Mouse (Mus musculus) retina, postnatal 1 day (tissue): ENCODE results near the gene Adamtsl1.

Experiments
- DNase-seq: peaks from one replicate; pipeline ENCODE4 v3.0.0-alpha.2; 2012

Gene Adamtsl1

GRCm38 (mm10) chr4:86233197-86233596 is 719.2 kb downstream of the Adamtsl1 start:
- DNase-seq = no peak

GRCm38 (mm10) chr4:86241854-86242424 is 728.0 kb downstream of the Adamtsl1 start:
- DNase-seq = no peak

DNA sequence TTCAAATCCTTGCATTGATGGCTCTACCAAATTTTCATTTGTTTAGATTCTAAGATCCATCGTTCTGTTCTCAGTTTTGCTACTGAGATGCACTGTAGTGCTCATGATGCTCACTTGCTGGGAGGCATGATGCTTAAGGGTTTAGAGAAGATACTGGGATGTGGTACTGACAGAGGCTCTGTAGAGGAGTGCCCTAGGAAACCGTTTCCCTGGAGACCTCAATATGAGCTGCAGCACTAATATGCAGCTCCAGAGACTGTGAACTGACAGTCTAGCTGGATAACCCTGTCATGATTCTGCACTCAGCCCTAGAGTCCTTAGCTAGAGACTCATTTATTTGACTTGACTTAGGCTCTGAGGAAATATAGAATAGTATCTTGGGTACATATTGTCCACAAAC is 756.1 kb downstream of the Adamtsl1 start:
- DNase-seq = no peak

DNA sequence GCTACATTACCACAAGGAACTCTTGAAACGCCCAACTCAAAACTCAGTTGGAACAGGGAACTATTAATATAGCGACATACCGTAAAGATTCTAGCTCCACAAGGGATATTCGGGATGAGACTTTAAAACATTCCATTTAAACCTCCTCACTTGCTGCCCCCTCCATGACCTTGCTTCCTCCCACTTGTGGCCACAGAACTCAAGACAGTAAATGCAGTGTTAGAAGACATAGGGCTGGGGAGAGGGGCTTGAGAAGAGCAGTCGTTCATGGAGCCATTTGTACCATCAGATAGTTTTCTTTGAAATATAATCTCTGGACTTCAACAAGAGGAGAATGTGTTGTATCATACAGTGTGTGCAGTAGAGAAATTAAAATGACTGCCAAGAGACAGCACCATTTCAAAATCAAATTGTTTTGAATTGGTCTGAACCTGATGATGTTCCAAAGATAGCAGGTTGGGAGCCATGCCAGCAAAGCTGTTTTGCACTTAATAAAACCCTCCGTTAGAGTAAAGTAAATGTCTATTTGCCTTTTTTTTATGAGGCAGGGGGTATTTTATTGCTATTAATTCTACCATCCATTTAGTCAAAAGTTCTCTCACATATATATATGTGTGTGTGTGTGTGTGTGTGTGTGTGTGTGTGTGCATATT is 759.9 kb downstream of the Adamtsl1 start:
- DNase-seq = no peak

GRCm38 (mm10) chr4:86274663-86275062 is 760.7 kb downstream of the Adamtsl1 start:
- DNase-seq = no peak

DNA sequence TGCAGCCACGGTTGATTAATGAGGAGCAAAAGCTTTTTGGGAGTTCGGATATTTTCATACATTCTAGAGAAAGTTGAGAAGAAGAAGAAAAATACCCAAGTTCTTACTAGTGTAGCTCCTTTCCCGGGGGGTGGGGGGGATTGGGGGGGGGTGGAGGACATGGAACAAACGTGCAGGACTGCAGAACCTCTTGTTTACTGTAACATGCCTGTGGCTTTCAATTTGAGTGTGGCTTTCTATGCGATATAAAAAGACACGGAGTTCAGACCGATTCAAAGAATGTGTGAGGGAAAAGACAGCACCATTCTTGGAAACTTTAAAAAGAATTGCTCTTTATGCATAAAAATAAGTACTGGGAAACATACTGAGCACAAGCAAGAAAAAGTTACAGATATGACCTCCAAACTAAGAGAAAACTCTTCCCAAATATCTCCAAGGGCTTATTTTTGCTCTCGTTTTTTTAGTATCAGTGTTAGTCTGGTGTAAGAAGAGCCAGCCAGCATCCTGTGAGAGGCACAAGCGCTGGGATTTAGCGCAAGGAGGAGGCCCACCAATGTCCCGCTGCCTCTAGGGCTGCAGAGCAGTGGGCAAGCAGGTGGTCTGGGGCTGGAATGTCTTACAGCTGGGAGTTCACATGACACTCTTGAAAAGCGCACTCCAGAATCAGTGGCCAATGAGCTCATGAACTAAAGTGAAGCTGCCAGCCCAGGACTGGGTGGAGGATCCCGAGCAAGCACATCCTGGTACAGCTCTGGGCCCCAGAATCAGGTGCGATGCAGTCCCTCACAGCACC is 762.2 kb downstream of the Adamtsl1 start:
- no peak for DNase-seq

DNA sequence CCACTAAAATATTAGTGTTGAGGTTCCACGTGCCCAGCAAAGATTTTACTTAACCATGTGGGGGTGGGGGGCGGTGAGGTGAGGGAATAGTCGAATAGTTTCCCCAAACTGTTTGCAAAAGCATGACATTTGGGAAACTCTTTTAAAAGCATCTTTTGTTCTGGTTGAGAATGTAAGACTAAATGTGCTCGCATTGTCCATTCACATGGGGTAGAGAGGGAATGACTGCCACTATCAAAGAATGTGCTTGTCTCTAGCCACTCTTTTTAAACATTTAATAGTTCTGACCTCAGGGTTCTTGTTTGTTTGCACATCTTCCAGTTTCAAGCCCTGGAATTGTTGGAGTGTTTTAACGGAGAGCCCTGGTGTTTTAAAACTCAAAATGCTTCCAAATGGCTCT is 764.6 kb downstream of the Adamtsl1 start:
- DNase-seq = no peak

DNA sequence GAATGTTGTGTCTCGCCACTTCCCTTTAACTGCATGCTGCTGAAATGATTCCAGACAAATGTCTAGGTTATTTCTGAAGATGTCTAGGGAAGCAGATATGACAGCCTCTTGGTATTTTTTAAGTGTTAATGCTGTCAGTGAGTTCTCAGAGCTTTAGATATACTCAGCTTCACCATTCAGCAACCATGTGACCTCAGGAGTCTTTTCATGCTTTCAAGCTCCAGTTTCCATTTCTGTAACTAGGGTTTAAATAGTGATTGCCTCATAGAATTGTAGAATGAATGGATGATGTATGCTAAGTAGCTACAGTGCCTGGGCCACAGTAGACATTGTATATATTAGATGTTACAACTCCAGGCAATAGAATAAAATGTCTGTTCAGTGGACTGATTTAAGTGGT is 772.6 kb downstream of the Adamtsl1 start:
- no peak for DNase-seq

DNA sequence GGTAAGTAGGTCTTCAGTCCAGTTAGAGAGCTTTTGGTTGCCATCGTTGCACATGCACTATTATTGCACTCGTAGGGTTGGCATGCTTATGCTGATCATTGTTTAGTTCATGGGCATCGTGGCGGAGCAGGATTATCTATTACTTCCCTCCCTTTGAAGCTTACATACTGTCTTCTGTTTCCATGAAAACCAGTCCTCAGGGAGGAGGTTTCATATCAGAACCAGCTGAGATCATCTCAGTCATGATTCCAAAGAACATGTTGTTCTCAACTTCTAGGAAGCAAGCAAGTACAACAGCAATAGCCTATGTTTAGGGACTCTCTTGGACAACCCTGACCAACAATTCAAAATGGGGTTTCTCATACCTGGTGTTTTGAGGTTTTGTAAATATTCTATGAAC is 774.3 kb downstream of the Adamtsl1 start:
- no peak for DNase-seq

GRCm38 (mm10) chr4:86289511-86290273 is 775.7 kb downstream of the Adamtsl1 start:
- peak; percentile 80 for DNase-seq

DNA sequence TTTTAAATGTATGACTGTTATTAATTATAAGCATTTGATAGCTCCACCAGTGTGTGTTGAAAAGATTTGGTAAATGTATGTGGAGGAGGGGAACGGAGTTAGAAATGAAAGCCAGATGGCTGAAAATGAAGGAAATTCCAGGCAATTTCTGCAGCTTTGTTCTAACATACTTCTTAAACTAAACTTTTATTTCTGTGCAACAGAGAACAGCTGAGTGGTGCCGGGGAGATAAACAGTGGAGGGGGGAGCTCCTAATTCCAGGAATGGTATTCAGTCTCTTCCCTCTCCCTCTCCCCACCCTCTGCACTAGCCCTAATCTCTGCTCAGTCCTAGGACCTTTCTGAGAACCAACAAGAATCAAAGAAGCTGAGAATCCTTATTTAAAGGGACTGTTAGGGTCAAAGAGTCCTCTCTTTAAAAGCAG is 780.9 kb downstream of the Adamtsl1 start:
- DNase-seq = no peak

DNA sequence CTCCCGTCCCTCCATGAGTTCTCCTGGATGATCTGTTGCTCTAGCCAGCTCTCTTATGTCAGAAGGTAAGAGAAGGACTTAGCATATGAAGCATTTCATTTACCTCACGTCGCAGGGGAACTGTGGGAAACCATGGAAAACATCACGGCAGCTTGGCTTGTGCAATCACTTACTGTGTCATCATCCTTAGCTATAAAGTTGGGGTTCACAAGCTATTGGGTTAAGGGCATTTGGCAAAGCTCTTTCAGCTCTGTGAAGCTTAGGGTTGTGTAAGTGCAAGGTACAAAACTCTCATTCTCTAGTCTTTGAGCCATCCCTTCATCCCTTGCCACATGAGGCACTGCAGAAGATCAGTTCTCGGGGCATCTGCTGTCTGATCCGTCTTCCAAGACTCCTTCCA is 787.5 kb downstream of the Adamtsl1 start:
- DNase-seq = no peak

DNA sequence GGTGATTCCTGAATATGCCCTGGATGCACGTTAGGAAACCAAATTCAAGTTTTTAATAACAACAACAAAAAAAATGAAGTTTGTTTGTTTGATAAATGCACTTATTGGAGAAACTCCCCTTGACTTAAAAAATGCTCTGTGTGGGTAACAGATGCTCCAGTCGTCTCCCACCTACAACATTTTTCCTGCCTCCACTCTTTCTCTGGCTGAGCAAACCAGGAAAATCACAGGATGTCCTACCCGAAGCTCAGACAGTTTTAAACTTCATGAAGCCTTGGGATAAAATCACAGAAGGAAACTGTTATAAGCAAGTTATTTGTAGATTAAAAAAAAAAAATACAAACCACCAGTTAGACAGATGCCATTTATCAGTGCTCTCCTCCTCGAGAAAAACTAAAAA is 788.1 kb downstream of the Adamtsl1 start:
- DNase-seq = no peak

DNA sequence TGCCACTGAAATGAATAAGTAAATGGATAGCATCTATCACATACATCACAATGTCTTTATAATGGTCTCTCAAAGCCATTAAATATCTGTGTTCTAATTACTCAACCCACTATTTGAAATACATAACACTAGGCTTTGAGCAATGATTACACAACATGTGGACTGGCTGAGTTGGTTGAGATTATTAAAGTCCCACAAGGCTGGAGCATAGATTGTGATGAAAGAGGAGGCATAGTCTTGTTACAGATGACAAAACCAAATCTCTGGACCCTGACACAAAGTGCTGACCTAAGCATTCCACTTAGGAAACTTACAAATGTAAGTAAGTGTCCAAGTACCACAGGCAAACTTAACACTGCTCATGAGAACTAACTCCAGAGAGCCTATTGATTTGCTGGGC is 792.8 kb downstream of the Adamtsl1 start:
- no peak for DNase-seq

DNA sequence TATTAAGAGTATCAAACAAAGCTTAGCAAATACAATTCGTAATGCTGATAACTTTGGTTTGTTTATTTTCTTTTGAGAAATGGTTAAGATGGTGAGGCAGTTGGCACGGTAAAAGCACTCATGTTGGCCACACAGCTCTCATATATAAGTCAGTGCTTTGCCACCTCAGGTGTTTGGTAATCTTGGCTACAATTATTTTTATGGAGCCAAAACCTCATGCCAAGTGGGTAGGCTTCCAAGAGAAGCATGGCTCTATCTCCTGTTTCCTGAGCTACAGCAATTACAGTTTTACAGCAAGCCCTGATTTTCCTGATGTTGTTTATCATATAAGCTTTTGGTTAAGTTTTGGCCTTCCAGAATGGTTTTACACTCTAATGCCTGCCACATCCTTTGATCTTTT is 795.2 kb downstream of the Adamtsl1 start:
- DNase-seq = no peak

GRCm38 (mm10) chr4:86310806-86311730 is 797.1 kb downstream of the Adamtsl1 start:
- peak; percentile 36 for DNase-seq

DNA sequence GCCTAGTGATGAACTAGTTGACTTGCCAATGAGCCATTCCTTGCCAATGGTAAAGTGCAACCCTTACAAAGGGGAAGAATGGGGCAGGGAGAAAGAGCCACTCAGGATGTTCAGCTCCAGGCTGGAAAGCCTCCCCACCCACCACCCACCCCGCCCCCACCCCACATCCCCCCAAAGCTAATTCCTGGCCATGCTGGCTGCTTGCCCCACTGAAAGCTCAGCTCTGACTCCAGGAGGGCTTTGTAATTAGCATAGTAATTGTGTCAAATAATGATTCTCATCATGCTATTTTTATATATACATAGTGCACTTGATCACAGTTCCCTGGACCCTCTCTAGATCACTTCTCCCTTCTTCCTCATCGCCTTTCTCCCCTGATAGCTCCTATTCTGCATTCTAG is 798.4 kb downstream of the Adamtsl1 start:
- DNase-seq = no peak

DNA sequence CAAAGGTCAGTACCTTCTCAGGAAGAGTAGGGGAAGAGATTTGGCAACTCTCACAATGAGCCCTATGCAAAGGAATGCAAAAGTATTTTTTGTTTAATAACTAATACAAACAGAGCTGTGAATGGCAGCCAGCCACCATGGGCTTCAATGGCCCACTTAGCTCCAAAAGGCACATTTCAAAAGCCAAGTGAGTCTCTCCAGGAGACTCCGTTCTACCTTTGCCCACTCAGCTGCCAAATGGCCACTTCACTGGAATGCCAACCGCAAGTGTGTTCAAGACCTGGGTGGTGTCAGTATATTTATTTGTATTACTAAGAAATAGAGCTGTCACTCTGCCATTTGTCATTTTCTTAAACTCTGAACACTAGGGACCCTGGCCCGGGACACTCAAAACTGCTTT is 800.5 kb downstream of the Adamtsl1 start:
- no peak for DNase-seq

DNA sequence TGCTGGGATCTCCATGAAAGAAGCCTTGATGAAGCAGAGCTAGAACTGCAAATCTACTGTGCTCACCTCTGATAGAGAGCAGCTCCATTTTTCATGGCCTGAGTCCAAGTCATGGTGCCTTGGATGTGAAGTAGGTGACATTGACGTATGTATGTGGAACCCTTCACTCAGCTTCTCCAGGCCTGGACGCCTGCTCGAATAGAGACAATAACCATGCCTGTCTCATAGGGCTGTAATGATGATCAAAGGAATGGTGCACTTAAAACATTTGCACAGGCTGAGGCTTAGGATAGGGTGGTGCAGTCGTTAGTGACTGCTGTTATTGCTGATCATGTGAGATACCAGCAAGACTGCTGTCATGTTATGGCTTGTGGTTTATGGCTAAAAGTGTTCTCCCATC is 801.1 kb downstream of the Adamtsl1 start:
- no peak for DNase-seq

DNA sequence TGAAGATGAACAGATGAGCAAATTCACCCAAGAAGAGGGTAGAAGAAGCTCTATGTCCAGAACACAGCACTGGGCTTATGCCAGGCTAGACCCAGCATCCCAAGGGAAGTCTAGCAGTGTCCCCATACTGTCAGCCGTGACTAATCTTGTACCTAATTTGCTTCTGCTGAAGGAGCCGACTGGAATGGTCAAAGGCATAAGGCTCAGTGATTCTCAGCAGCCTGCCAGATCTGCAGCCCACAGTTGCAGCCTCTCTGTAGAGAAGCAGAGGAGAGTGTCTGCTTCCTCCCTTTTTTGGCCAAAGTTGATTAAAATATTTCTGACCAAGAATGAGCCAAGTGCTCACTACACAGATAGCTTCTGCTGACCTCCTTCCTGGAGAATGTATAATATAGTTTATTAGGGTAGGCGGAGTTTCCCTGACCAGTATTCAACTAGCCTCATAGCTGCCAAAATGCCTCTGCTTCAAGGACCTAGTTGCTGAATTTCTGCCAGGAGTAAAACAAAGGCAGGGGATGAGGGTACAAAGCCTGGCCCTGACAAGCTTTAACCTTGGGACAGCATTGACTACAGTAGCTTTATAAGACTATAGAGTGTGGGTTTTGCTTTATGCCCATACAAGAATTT is 804.1 kb downstream of the Adamtsl1 start:
- DNase-seq = no peak

DNA sequence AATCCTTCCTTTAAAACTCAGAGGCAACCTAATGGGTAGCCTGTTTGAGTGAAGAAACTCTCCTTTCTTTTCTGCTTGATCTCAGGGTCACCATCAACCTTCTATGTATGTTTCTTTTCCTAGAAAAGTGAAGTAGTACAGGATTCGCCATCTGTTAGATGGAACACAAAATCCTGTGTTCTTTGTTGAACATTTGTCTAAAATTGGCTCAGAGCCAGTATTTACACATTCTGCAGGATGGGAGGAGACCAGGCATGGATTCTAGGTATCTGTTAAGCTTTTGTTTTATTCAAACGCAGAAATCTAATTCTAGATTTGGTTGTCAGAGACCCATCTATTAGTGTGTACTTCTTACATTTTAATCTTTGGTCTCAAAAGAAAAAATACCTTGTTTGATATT is 811.4 kb downstream of the Adamtsl1 start:
- DNase-seq = no peak

DNA sequence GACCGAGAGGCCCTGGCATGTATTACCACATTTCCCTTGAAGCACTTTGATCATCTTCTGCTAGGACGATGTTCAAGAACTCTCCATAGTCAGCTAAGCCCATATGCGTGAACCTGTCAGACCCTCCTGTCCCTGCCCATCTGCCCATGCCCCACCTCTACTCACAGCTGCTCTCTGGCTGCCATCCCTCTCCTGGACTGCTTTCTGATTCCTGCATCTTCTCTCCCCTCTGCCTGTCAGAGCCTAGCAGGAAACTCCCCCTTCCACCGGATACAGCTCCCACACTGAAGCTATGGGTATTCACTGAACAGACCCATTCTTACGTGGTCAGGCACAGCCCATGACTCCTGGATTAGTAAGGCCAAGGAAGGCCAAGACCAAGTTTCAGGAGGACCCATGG is 812.0 kb downstream of the Adamtsl1 start:
- DNase-seq = no peak
